Mouse (Mus musculus) lung, embryonic 15.5 days (tissue): ENCODE data around the gene Olfr372. TPM values are rescaled to one million over a fixed set of nuclear protein-coding genes. Genes with fewer than 3 reads are reported as not detected.
"Not testable (repeated sequence)": the region's sequence is repeated elsewhere in the genome, so short reads cannot be mapped to it uniquely, and the experiment has no call there.

Experiments used
- ATAC-seq: fragments of 200-750 bp; cut with Nextera tagmentation; 2 replicates; pipeline ENCODE4 v1.8.0; 2017; ENCODE audit warnings: moderate number of reproducible peaks, borderline replicate concordance; ENCODE audit not compliant: low FRiP score, low TSS enrichment; ENCODE audit errors: extremely low read depth
- H3K27ac ChIP-seq: fragments of 300-500 bp; sonication (generic); 2 replicates; pipeline ENCODE4 v1.5.1; 2015; ENCODE audit warnings: moderate library complexity, mild to moderate bottlenecking, inconsistent platforms
- H3K27me3 ChIP-seq: fragments of 300-500 bp; sonication (generic); 2 replicates; pipeline ENCODE4 v1.6.1; 2015; ENCODE audit warnings: inconsistent platforms
- H3K36me3 ChIP-seq: fragments of 300-500 bp; sonication (generic); 2 replicates; pipeline ENCODE4 v1.6.1; 2015; ENCODE audit warnings: inconsistent platforms
- H3K4me1 ChIP-seq: fragments of 300-500 bp; sonication (generic); 2 replicates; pipeline ENCODE4 v1.6.1; 2015; ENCODE audit warnings: inconsistent platforms
- H3K4me2 ChIP-seq: fragments of 300-500 bp; sonication (generic); 2 replicates; pipeline ENCODE4 v1.6.1; 2015; ENCODE audit warnings: inconsistent platforms, mild to moderate bottlenecking, moderate library complexity
- H3K4me3 ChIP-seq: fragments of 300-500 bp; sonication (generic); 2 replicates; pipeline ENCODE4 v1.5.1; 2015; ENCODE audit warnings: mild to moderate bottlenecking, inconsistent platforms
- H3K9ac ChIP-seq: fragments of 300-500 bp; sonication (generic); 2 replicates; pipeline ENCODE4 v1.6.1; 2015; ENCODE audit warnings: inconsistent platforms
- H3K9me3 ChIP-seq: fragments of 300-500 bp; sonication (generic); 2 replicates; pipeline ENCODE4 v1.6.1; 2016; ENCODE audit warnings: inconsistent platforms
- WGBS: fragments of 180-500 bp; shearing (Covaris S2); methylation state at CpG from one replicate; pipeline ENCODE4 v1.1.7; 2015; 5-methylcytosine and 5-hydroxymethylcytosine counted together
- polyA plus RNA-seq: library from polyadenylated mRNA; unstranded; fragments of >200 nt; fragmentation: Nextera tagmentation; extraction: Ambion mirVana; gene quantifications from 2 replicates; pipeline ENCODE4 v1.2.1, GENCODE M21; 2015

Olfr372 gene
- polyA plus RNA-seq, 1 experiment from 2014 or later: not detected

GRCm38 (mm10) chr8:72019816-72020215 is 21.2 kb upstream of the Olfr372 start:
- H3K4me3 ChIP-seq: no peak overlapping the region
- no peak for ATAC-seq
- WGBS: 32% methylated on average over 2 of the region's 2 CpGs
- H3K4me1 ChIP-seq: no peaks in the 10 kb centered on the region
- no peaks in the 10 kb centered on the region for H3K9me3 ChIP-seq
- H3K27ac ChIP-seq: no peak overlapping the region
- H3K36me3 ChIP-seq: no peaks in the 10 kb centered on the region
- H3K4me2 ChIP-seq: no peak overlapping the region
- no peaks in the 10 kb centered on the region for H3K27me3 ChIP-seq
- H3K9ac ChIP-seq: no peak overlapping the region

DNA sequence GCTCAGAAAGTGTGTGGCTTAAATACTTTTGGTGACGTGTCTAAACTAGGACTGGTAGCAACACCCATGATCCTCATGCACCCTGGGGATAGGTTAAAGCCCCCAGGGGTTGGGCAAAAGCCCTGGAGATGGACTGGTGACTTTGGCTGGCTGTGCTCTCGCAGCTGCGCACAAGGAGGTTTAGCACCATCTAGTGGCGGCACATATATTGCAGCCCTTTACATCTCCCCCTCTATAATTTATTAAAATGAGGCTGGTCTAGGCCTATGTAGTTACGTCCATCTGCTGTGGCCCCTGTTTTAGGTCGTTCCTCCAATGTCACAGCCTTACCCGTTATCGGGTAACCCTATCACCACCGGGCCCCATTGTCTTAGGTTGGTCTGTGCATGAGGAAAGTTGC is 16.1 kb upstream of the Olfr372 start:
- not testable (repeated sequence) for H3K4me1 ChIP-seq, H3K9ac ChIP-seq, H3K4me2 ChIP-seq, ATAC-seq, H3K27me3 ChIP-seq, H3K36me3 ChIP-seq, H3K4me3 ChIP-seq, H3K9me3 ChIP-seq, H3K27ac ChIP-seq
- WGBS: 6% methylated on average over 3 of the region's 9 CpGs

GRCm38 (mm10) chr8:72032926-72033325 is 8.1 kb upstream of the Olfr372 start:
- WGBS: 31% methylated on average over 4 of the region's 4 CpGs
- not testable (repeated sequence) for H3K9ac ChIP-seq, ATAC-seq, H3K4me2 ChIP-seq, H3K9me3 ChIP-seq, H3K4me1 ChIP-seq, H3K36me3 ChIP-seq, H3K4me3 ChIP-seq, H3K27me3 ChIP-seq, H3K27ac ChIP-seq

GRCm38 (mm10) chr8:72042493-72042892 is 1.5 kb downstream of the Olfr372 start:
- no peaks in the 10 kb centered on the region for H3K4me1 ChIP-seq
- no peak for ATAC-seq
- no peak overlapping the region for H3K27ac ChIP-seq
- 60% methylated on average over 1 of the region's 1 CpGs for WGBS
- no peak overlapping the region for H3K4me2 ChIP-seq
- H3K9me3 ChIP-seq: no peaks in the 10 kb centered on the region
- H3K36me3 ChIP-seq: no peaks in the 10 kb centered on the region
- no peak overlapping the region for H3K4me3 ChIP-seq
- H3K27me3 ChIP-seq: no peaks in the 10 kb centered on the region
- H3K9ac ChIP-seq: no peak overlapping the region

- H3K4me1 ChIP-seq, H3K4me3 ChIP-seq, ATAC-seq, H3K27ac ChIP-seq, H3K9ac ChIP-seq, H3K27me3 ChIP-seq, H3K4me2 ChIP-seq, H3K36me3 ChIP-seq, H3K9me3 ChIP-seq: not testable (repeated sequence)
Observed at GRCm38 (mm10) chr8:72054633-72055032, 13.6 kb downstream of the Olfr372 start.

GRCm38 (mm10) chr8:72057643-72058042 is 16.6 kb downstream of the Olfr372 start:
- not testable (repeated sequence) for ATAC-seq
- 79% methylated on average over 3 of the region's 4 CpGs for WGBS

DNA sequence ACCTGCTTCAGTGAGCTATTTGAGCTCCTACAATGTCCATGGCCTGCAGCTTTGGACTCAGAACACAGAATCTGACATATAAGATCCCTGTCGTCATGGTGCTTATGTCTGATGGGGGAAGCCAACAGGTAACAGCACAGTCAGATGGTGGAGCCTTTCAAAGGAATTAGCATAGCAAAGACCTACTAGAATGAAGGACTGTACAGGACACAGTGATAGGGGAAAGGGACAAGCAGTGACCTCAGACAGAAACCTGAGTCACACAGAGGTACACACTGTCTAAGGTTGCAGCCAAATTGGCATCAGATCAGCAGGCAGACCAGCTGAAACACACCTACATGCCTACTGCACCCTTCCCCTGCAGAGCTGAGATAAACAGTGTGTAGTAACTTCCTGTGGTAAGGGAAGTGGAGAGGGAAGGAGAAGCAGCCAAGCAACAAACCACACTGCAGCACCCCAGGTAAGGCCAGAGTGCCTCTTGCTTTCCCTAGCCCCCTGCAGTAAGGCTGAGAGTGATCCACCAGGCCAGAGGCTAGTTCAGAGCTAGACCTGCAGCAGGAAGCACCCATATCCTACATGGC is 25.9 kb downstream of the Olfr372 start:
- H3K9ac ChIP-seq, H3K27ac ChIP-seq, H3K4me2 ChIP-seq, ATAC-seq, H3K9me3 ChIP-seq, H3K27me3 ChIP-seq, H3K36me3 ChIP-seq, H3K4me1 ChIP-seq, H3K4me3 ChIP-seq: not testable (repeated sequence)
- 61% methylated on average over 1 of the region's 1 CpGs for WGBS

More at GRCm38 (mm10) chr8:72057643-72058042, 16.6 kb downstream of the Olfr372 start:
- not testable (repeated sequence) for H3K4me3 ChIP-seq, H3K27me3 ChIP-seq, H3K36me3 ChIP-seq, H3K4me1 ChIP-seq, H3K27ac ChIP-seq, H3K9ac ChIP-seq, H3K4me2 ChIP-seq, H3K9me3 ChIP-seq

GRCm38 (mm10) chr8:72082877-72083276 is 41.9 kb downstream of the Olfr372 start, which contains the start of gene Olfr373:
TSS of gene Olfr373 (plus strand) at chr8:72083177.
- H3K9me3 ChIP-seq, ATAC-seq, H3K27me3 ChIP-seq, H3K9ac ChIP-seq, H3K36me3 ChIP-seq, H3K4me3 ChIP-seq, H3K4me2 ChIP-seq, H3K27ac ChIP-seq, H3K4me1 ChIP-seq: not testable (repeated sequence)

- no peak for ATAC-seq
- no peaks in the 10 kb centered on the region for H3K9me3 ChIP-seq
- no peak overlapping the region for H3K9ac ChIP-seq
- H3K27ac ChIP-seq: no peak overlapping the region
- WGBS: 60% methylated on average over 5 of the region's 5 CpGs
- no peaks in the 10 kb centered on the region for H3K4me1 ChIP-seq
- no peak overlapping the region for H3K4me2 ChIP-seq
- no peaks in the 10 kb centered on the region for H3K27me3 ChIP-seq
- no peak overlapping the region for H3K4me3 ChIP-seq
- H3K36me3 ChIP-seq: no peaks in the 10 kb centered on the region
Observed at GRCm38 (mm10) chr8:72084744-72085143, 43.7 kb downstream of the Olfr372 start.

- whole genome bisulfite sequencing: 80% methylated on average over 3 of the region's 3 CpGs
Observed at GRCm38 (mm10) chr8:72087611-72088010, 46.6 kb downstream of the Olfr372 start.

DNA sequence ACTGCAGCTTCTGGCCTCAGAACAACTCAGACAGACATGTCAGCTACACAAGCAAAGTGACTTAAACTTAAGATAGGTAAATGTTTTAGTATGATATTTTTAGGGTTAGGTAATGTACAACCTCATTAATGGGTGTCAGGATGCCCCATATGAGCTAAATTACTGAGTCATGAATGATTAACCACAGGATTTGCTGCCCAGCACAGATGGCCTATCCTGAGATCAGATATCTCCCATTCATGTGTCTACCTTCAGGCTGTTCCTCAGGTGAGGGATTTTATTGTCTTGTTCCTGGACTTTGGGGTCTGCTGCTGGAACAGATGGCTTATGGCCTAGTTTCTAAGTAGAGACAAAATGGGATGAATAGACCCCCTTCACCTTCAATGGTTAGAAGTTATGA is 55.7 kb downstream of the Olfr372 start:
- not testable (repeated sequence) for H3K4me2 ChIP-seq, H3K9me3 ChIP-seq, H3K36me3 ChIP-seq, H3K27ac ChIP-seq, H3K4me3 ChIP-seq, H3K9ac ChIP-seq, H3K27me3 ChIP-seq, ATAC-seq, H3K4me1 ChIP-seq

More at GRCm38 (mm10) chr8:72087611-72088010, 46.6 kb downstream of the Olfr372 start:
- not testable (repeated sequence) for H3K4me2 ChIP-seq, H3K9ac ChIP-seq, H3K27me3 ChIP-seq, H3K27ac ChIP-seq, ATAC-seq, H3K9me3 ChIP-seq, H3K4me3 ChIP-seq, H3K36me3 ChIP-seq, H3K4me1 ChIP-seq

- H3K27me3 ChIP-seq, H3K36me3 ChIP-seq, H3K4me2 ChIP-seq, H3K4me1 ChIP-seq, H3K4me3 ChIP-seq, H3K9me3 ChIP-seq, H3K9ac ChIP-seq, ATAC-seq, H3K27ac ChIP-seq: not testable (repeated sequence)
- 65% methylated on average over 6 of the region's 7 CpGs for WGBS
Observed at GRCm38 (mm10) chr8:72099377-72100103, 58.5 kb downstream of the Olfr372 start.
